Mouse (Mus musculus) bone marrow macrophage, adult 2 months (primary cell): ENCODE measurements around the gene Olfml3.

ENCODE experiments used
- CTCF ChIP-seq: IDR thresholded peaks from 2 replicates; pipeline ENCODE4 v1.5.1; 2012; ENCODE audit warnings: low read depth, mild to moderate bottlenecking, low read length, moderate library complexity
- POLR2A ChIP-seq: IDR thresholded peaks from 2 replicates; pipeline ENCODE4 v1.6.1; 2012; ENCODE audit warnings: mild to moderate bottlenecking, low read depth, low read length, borderline replicate concordance

GRCm38 (mm10) chr3:103780271-103780670, 42.5 kb upstream of the Olfml3 start:
- TF ChIP-seq CTCF (no peak), POLR2A (no peak)
